8 mouse cellular contexts compared by ENCODE assay signal in genomic region chr4:133039116-133039819, GRCm38 (mm10). TPM values are rescaled to one million over a fixed set of nuclear protein-coding genes. Genes with fewer than 3 reads are reported as not detected.
DNase-seq lines count a peak whose midpoint lies in the region; ATAC-seq and TF ChIP-seq lines count a peak whose summit lies in the region.

No protein-coding gene starts in this region.

- peaks cover 8% of the 10 kb centered on the region; the same call in 1 of the 2 replicates for H3K36me3 ChIP-seq in ES-E14 (ENCODE audit: control insufficient read depth, insufficient read depth, low read length, poor library complexity, severe bottlenecking)
- H3K36me3 ChIP-seq in forebrain, embryonic 15.5 days = no peaks in the 10 kb centered on the region
- no peaks in the 10 kb centered on the region for H3K36me3 ChIP-seq in intestine, embryonic 15.5 days

- ATAC-seq in forebrain, embryonic 15.5 days (replicated peaks) = no peak
- ATAC-seq in intestine, embryonic 15.5 days = peak; percentile 42
- ATAC-seq in activated CD4-positive, CD25-positive, alpha-beta regulatory T cell, adult 4 months = no peak

- peak overlapping the region; percentile 99 for H3K27ac ChIP-seq in ES-E14 (ENCODE audit: insufficient read depth, low read depth, low read length, poor library complexity, severe bottlenecking)
- 0 out of 2 replicates have a peak overlapping the region, but pooled peaks have one; percentile 2 for H3K27ac ChIP-seq in forebrain, embryonic 15.5 days (replicated peaks)
- H3K27ac ChIP-seq in intestine, embryonic 15.5 days = peak overlapping the region; percentile 86

- under 1% methylated on average over 68 of the region's 77 CpGs for WGBS in forebrain, embryonic 15.5 days
- 1% methylated on average over 73 of the region's 77 CpGs for WGBS in intestine, embryonic 15.5 days

- H3K4me1 ChIP-seq in ES-E14 (ENCODE audit: control insufficient read depth in 2 of 2, insufficient read depth in 2 of 2, low read length in 2 of 2, poor library complexity in 1 of 2) = peaks cover 12 to 21% of the 10 kb centered on the region in 2 experiments
- peaks cover 74% of the 10 kb centered on the region for H3K4me1 ChIP-seq in forebrain, embryonic 15.5 days
- H3K4me1 ChIP-seq in intestine, embryonic 15.5 days (replicated peaks) = peaks cover 65% of the 10 kb centered on the region

- in situ Hi-C loops in ES-E14 (cut with MboI; ENCODE audit: low sequenced_read_pairs in 2 of 2, unreplicated experiment in 2 of 2) = no loop called here

- DNase-seq in 3134 (ENCODE audit: extremely low read depth, insufficient read length, low spot score) (peak; percentile 65), ES-E14 (ENCODE audit: low read depth, low spot score) (no peak)
- peak; percentile 59 for DNase-seq in lung, postnatal 10 days
- DNase-seq in thymus, postnatal 25 days = peak; percentile 48
- no peak for DNase-seq in urinary bladder, postnatal 14 days (ENCODE audit: low spot score)

- 0 out of 2 replicates have a peak, but pooled peaks cover 4% of the 10 kb centered on the region for H3K27me3 ChIP-seq in forebrain, embryonic 15.5 days
- no peaks in the 10 kb centered on the region for H3K27me3 ChIP-seq in intestine, embryonic 15.5 days (replicated peaks)

- no peaks in the 10 kb centered on the region for H3K9me3 ChIP-seq in ES-E14 (ENCODE audit: control insufficient read depth, insufficient read depth, low read depth, low read length)
- no peaks in the 10 kb centered on the region for H3K9me3 ChIP-seq in forebrain, embryonic 15.5 days
- no peaks in the 10 kb centered on the region for H3K9me3 ChIP-seq in intestine, embryonic 15.5 days

- H3K4me3 ChIP-seq in ES-E14 (ENCODE audit: insufficient read depth in 1 of 2, low read depth in 1 of 2, low read length in 2 of 2, poor library complexity in 1 of 2, severe bottlenecking in 1 of 2) = peak overlapping the region; percentile 81 to 95
- H3K4me3 ChIP-seq in forebrain, embryonic 15.5 days = peak overlapping the region; percentile 51
- H3K4me3 ChIP-seq in intestine, embryonic 15.5 days (replicated peaks) = peak overlapping the region; percentile 66

- H3K4me2 ChIP-seq in forebrain, embryonic 15.5 days (replicated peaks) = peak overlapping the region; percentile 99
- peak overlapping the region; percentile 100 for H3K4me2 ChIP-seq in intestine, embryonic 15.5 days (replicated peaks)

- H3K9ac ChIP-seq in ES-E14 (ENCODE audit: insufficient read depth, low read depth, low read length, poor library complexity, severe bottlenecking) = peak overlapping the region; percentile 95
- peak overlapping the region; percentile 59 for H3K9ac ChIP-seq in forebrain, embryonic 15.5 days (replicated peaks)
- H3K9ac ChIP-seq in intestine, embryonic 15.5 days = peak overlapping the region; percentile 70

TF ChIP-seq in ES-E14, 5 proteins besides CTCF, POLR2A, EP300 and RAD21:
- no peak for TF ChIP-seq CHD2 (IDR thresholded peaks at IDR 0.05; ENCODE audit: low read depth, low read length)
- no peak for TF ChIP-seq ZNF384 (IDR thresholded peaks at IDR 0.05; ENCODE audit: low read depth, low read length)
- TF ChIP-seq HCFC1 (IDR thresholded peaks at IDR 0.05; ENCODE audit: borderline replicate concordance, insufficient read depth, low read length) = no peak; the same call in 1 of the 2 replicates
- no peak for TF ChIP-seq ZC3H11A (IDR thresholded peaks at IDR 0.05; ENCODE audit: borderline replicate concordance, low read depth, low read length)
- no peak for TF ChIP-seq MAFK (IDR thresholded peaks at IDR 0.05; ENCODE audit: insufficient read depth, low read depth, low read length)

RNA-seq across cellular contexts. Expression of gene Ahdc1, which starts 28.2 kb away (rescaled TPM):
- 61.8 and 88.9 TPM in 2 replicates for total RNA-seq in ES-E14 (2012; rRNA removed)
- 14.2 and 17.0 TPM in 2 replicates for polyA plus RNA-seq in forebrain, embryonic 15.5 days (2015; fragmentation: Nextera tagmentation; extraction: Ambion mirVana)
- polyA plus RNA-seq in intestine, embryonic 15.5 days (2015; fragmentation: Nextera tagmentation; extraction: Ambion mirVana) = 5.4 and 6.3 TPM in 2 replicates
- polyA plus RNA-seq in activated CD4-positive, CD25-positive, alpha-beta regulatory T cell, adult 4 months (2017; shearing (Covaris generic)) = 1 to 10 TPM; 2.1 TPM

Comparison
In these comparisons a context has a peak if more than half of its experiments do, and no peak if none do; other contexts are left out.
1. DNase-seq: peak in 3134 (single experiment), lung, postnatal 10 days (single experiment) and thymus, postnatal 25 days (single experiment); none in ES-E14 (single experiment) and urinary bladder, postnatal 14 days (single experiment).
2. H3K27ac ChIP-seq: peak in every context shown above with its lines; median percentile 99 in ES-E14; 86 in intestine, embryonic 15.5 days; 2 in forebrain, embryonic 15.5 days.
3. Peak in every context shown above with its lines, with median percentiles within 50 percentile points of each other: H3K4me3 ChIP-seq and H3K9ac ChIP-seq.